Mouse (Mus musculus) testis, adult 2 months (tissue): Measurements from ENCODE around the gene Gtsf1. TPM values are rescaled to one million over a fixed set of nuclear protein-coding genes. Genes with fewer than 3 reads are reported as not detected.

ENCODE experiments used
- H3K27ac ChIP-seq: fragments of 200-500 bp; 2 replicates; pipeline ENCODE4 v1.5.1; 2012; ENCODE audit warnings: low read depth, low read length; ENCODE audit not compliant: control insufficient read depth, insufficient read depth
- H3K27me3 ChIP-seq: fragments of 200-500 bp; 2 replicates; pipeline ENCODE4 v1.6.1; 2012; ENCODE audit warnings: mild to moderate bottlenecking, low read length, moderate library complexity; ENCODE audit not compliant: control insufficient read depth, insufficient read depth
- H3K36me3 ChIP-seq: fragments of 200-500 bp; 2 replicates; pipeline ENCODE4 v1.6.1; 2012; ENCODE audit warnings: mild to moderate bottlenecking, low read length; ENCODE audit not compliant: control insufficient read depth, insufficient read depth
- H3K4me1 ChIP-seq: fragments of 200-500 bp; 2 replicates; pipeline ENCODE4 v1.6.1; 2012; ENCODE audit warnings: low read length; ENCODE audit not compliant: control insufficient read depth, insufficient read depth
- H3K4me3 ChIP-seq: fragments of 200-500 bp; 2 replicates; pipeline ENCODE4 v1.5.1; 2012; ENCODE audit warnings: low read depth, mild to moderate bottlenecking, low read length, moderate library complexity, mixed read lengths; ENCODE audit not compliant: control insufficient read depth
- CTCF ChIP-seq: fragments of 200-500 bp; IDR thresholded peaks from 2 replicates; pipeline ENCODE4 v1.5.1; 2012; ENCODE audit warnings: low read depth, mild to moderate bottlenecking, inconsistent platforms, low read length, moderate library complexity; ENCODE audit not compliant: control insufficient read depth, insufficient read depth, insufficient replicate concordance
- POLR2A ChIP-seq: fragments of 200-500 bp; IDR thresholded peaks from 2 replicates; pipeline ENCODE4 v1.6.1; 2012; ENCODE audit warnings: low read depth, mild to moderate bottlenecking, inconsistent platforms, low read length, moderate library complexity; ENCODE audit not compliant: control insufficient read depth
- polyA plus RNA-seq: library from polyadenylated mRNA; depleted of rRNA; stranded (reverse); fragments of >200 nt; gene quantifications from 2 replicates; pipeline ENCODE4 v1.2.3, GENCODE M21; 2012

The Gtsf1 gene
- polyA plus RNA-seq, 1 experiment: 515 TPM

GRCm38 (mm10) chr15:103377752-103378664 lies 52.3 kb downstream of the Gtsf1 start:
- TF ChIP-seq POLR2A (no peak), CTCF (no peak)
- Histone ChIP-seq H3K36me3 (no peaks in the 10 kb centered on the region), H3K27me3 (no peaks in the 10 kb centered on the region), H3K27ac (no peak overlapping the region), H3K4me3 (no peak overlapping the region), H3K4me1 (no peaks in the 10 kb centered on the region)

GRCm38 (mm10) chr15:103376837-103377269 lies 53.4 kb downstream of the Gtsf1 start:
- H3K27ac ChIP-seq: no peak overlapping the region
- H3K27me3 ChIP-seq: no peaks in the 10 kb centered on the region
- H3K36me3 ChIP-seq: no peaks in the 10 kb centered on the region
- TF ChIP-seq CTCF (no peak), POLR2A (no peak)
- H3K4me3 ChIP-seq: no peak overlapping the region
- no peaks in the 10 kb centered on the region for H3K4me1 ChIP-seq

GRCm38 (mm10) chr15:103375112-103375800 lies 55.0 kb downstream of the Gtsf1 start:
- no peak overlapping the region for H3K4me3 ChIP-seq
- no peak overlapping the region for H3K27ac ChIP-seq
- TF ChIP-seq CTCF (no peak), POLR2A (no peak)
- H3K27me3 ChIP-seq: no peaks in the 10 kb centered on the region
- H3K36me3 ChIP-seq: no peaks in the 10 kb centered on the region
- no peaks in the 10 kb centered on the region for H3K4me1 ChIP-seq

GRCm38 (mm10) chr15:103372461-103372860 lies 57.8 kb downstream of the Gtsf1 start:
- no peak for TF ChIP-seq POLR2A
- no peak for TF ChIP-seq CTCF
- Histone ChIP-seq H3K36me3 (no peaks in the 10 kb centered on the region), H3K4me1 (no peaks in the 10 kb centered on the region), H3K27me3 (no peaks in the 10 kb centered on the region), H3K4me3 (no peak overlapping the region), H3K27ac (no peak overlapping the region)

GRCm38 (mm10) chr15:103371741-103372140 lies 58.5 kb downstream of the Gtsf1 start:
- no peak overlapping the region for H3K27ac ChIP-seq
- no peaks in the 10 kb centered on the region for H3K36me3 ChIP-seq
- H3K4me1 ChIP-seq: peaks cover 2% of the 10 kb centered on the region; the same call in 1 of the 2 replicates
- TF ChIP-seq CTCF: no peak
- TF ChIP-seq POLR2A: no peak
- H3K4me3 ChIP-seq: no peak overlapping the region
- no peaks in the 10 kb centered on the region for H3K27me3 ChIP-seq

- TF ChIP-seq POLR2A (no peak), CTCF (no peak)
- no peaks in the 10 kb centered on the region for H3K36me3 ChIP-seq
- H3K27me3 ChIP-seq: no peaks in the 10 kb centered on the region
- H3K4me3 ChIP-seq: no peak overlapping the region
- H3K4me1 ChIP-seq: peaks cover 2% of the 10 kb centered on the region; the same call in 1 of the 2 replicates
- no peak overlapping the region for H3K27ac ChIP-seq
Measured at GRCm38 (mm10) chr15:103371208-103371607, 59.1 kb downstream of the Gtsf1 start.

- H3K36me3 ChIP-seq: no peaks in the 10 kb centered on the region
Measured at GRCm38 (mm10) chr15:103370462-103370861, 59.8 kb downstream of the Gtsf1 start.

More at GRCm38 (mm10) chr15:103370462-103370861, 59.8 kb downstream of the Gtsf1 start:
- Histone ChIP-seq H3K27ac (no peak overlapping the region), H3K27me3 (no peaks in the 10 kb centered on the region), H3K4me1 (peaks cover 2% of the 10 kb centered on the region), H3K4me3 (no peak overlapping the region)
- TF ChIP-seq CTCF: no peak
- TF ChIP-seq POLR2A: no peak
